Mouse (Mus musculus): Measurements from ENCODE around the gene Cstf3. TPM values are rescaled to one million over a fixed set of nuclear protein-coding genes. Genes with fewer than 3 reads are reported as not detected.

The Cstf3 gene
- total and polyA plus RNA-seq, 2 experiments from 2014 or later, result 10.0 to 61.2 TPM

- peaks cover 27% of the 10 kb centered on the region; the same call in 1 of the 2 replicates for H3K36me3 ChIP-seq (ENCODE audit: insufficient read depth, low read length)
- H3K4me2 ChIP-seq (ENCODE audit: low read depth, low read length), result no peak overlapping the region
- H3K4me1 ChIP-seq (ENCODE audit: insufficient read depth, low read length), result no peaks in the 10 kb centered on the region
- no peaks in the 10 kb centered on the region for H3K9me3 ChIP-seq (ENCODE audit: low read length)
- peak; percentile 93 for ATAC-seq
- no peaks in the 10 kb centered on the region for H3K27me3 ChIP-seq (ENCODE audit: insufficient read depth, low read length)
- H3K4me3 ChIP-seq (ENCODE audit: low read length), result no peak overlapping the region
- DNase-seq (ENCODE audit: low spot score), result peak; percentile 91
- H3K9ac ChIP-seq (replicated peaks; ENCODE audit: low read length), result no peak overlapping the region
- H3K27ac ChIP-seq, result no peak overlapping the region
- WGBS, result 7% methylated on average over 13 of the region's 13 CpGs
- TF ChIP-seq CTCF (IDR thresholded peaks at IDR 0.05; ENCODE audit: low read depth), result peak; percentile 99
Measured at GRCm38 (mm10) chr2:104685418-104685817, 95.1 kb downstream of the Cstf3 start.

- 69% methylated on average over 3 of the region's 3 CpGs for WGBS
- Histone ChIP-seq H3K9me3 (ENCODE audit: low read length) (no peaks in the 10 kb centered on the region), H3K9ac (replicated peaks; ENCODE audit: low read length) (no peak overlapping the region), H3K27ac (no peak overlapping the region), H3K4me3 (ENCODE audit: low read length) (no peak overlapping the region), H3K4me1 (ENCODE audit: insufficient read depth, low read length) (no peaks in the 10 kb centered on the region), H3K36me3 (ENCODE audit: insufficient read depth, low read length) (peaks cover 15% of the 10 kb centered on the region; the same call in 1 of the 2 replicates), H3K4me2 (ENCODE audit: low read depth, low read length) (no peak overlapping the region), H3K27me3 (ENCODE audit: insufficient read depth, low read length) (no peaks in the 10 kb centered on the region)
- TF ChIP-seq CTCF (IDR thresholded peaks at IDR 0.05; ENCODE audit: low read depth), result no peak
- no peak for DNase-seq (ENCODE audit: low spot score)
- ATAC-seq, result no peak
Measured at GRCm38 (mm10) chr2:104687261-104687660, 96.9 kb downstream of the Cstf3 start.

DNA sequence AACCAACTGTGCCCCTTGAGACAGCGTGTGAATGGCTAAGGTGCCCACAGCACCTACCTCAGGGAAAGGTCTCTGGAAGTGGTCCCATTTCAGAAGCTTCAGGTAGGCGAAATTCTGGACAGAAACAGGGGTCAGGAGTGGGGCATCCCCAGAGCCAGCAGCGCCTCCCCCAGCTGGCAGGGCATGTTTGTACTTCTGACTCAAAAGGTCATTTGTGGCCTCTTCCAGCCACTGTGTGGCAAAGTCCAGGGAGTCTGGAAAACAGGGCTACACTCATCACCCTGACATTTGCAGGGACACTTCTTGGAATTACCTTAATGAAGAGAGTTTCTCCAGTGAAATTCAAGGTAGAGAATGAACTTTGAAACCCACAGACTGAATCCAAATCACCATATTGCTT, 98.0 kb downstream of the Cstf3 start:
- H3K27ac ChIP-seq, result no peak overlapping the region
- H3K36me3 ChIP-seq (ENCODE audit: insufficient read depth, low read length), result peaks cover 15% of the 10 kb centered on the region; the same call in 1 of the 2 replicates
- WGBS, result 94% methylated on average over 3 of the region's 3 CpGs
- DNase-seq (ENCODE audit: low spot score), result no peak
- ATAC-seq, result no peak
- H3K9ac ChIP-seq (replicated peaks; ENCODE audit: low read length), result no peak overlapping the region
- no peak for TF ChIP-seq CTCF (IDR thresholded peaks at IDR 0.05; ENCODE audit: low read depth)
- H3K4me3 ChIP-seq (ENCODE audit: low read length), result no peak overlapping the region
- H3K27me3 ChIP-seq (ENCODE audit: insufficient read depth, low read length), result no peaks in the 10 kb centered on the region
- no peaks in the 10 kb centered on the region for H3K4me1 ChIP-seq (ENCODE audit: insufficient read depth, low read length)
- H3K4me2 ChIP-seq (ENCODE audit: low read depth, low read length), result no peak overlapping the region
- H3K9me3 ChIP-seq (ENCODE audit: low read length), result no peaks in the 10 kb centered on the region

DNA sequence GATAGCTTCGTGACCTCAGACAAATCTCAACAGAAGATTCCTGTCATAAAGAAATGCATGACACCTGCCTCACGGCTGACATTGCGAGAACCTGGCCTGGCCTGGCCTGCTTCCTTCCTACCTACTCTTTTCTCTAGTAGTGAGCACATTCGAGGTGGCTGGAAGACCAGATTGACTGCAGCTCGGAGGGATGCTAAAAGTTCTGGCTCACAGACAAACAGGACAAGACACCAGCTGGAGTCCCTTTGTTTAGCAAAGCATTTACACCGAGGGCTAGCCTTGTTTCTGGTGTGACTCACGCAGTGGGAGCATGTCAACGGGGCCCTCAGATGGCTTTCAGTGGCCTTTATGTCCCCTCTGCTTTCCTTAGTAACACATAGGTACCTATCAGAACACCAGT, 98.4 kb downstream of the Cstf3 start:
- Histone ChIP-seq H3K4me2 (ENCODE audit: low read depth, low read length) (no peak overlapping the region), H3K27ac (no peak overlapping the region), H3K9me3 (ENCODE audit: low read length) (no peaks in the 10 kb centered on the region), H3K36me3 (ENCODE audit: insufficient read depth, low read length) (peaks cover 12% of the 10 kb centered on the region; the same call in 1 of the 2 replicates), H3K9ac (replicated peaks; ENCODE audit: low read length) (no peak overlapping the region), H3K4me3 (ENCODE audit: low read length) (no peak overlapping the region), H3K27me3 (ENCODE audit: insufficient read depth, low read length) (no peaks in the 10 kb centered on the region), H3K4me1 (ENCODE audit: insufficient read depth, low read length) (no peaks in the 10 kb centered on the region)
- DNase-seq (ENCODE audit: low spot score) (no peak), ATAC-seq (no peak)
- 59% methylated on average over 8 of the region's 8 CpGs for WGBS
- no peak for TF ChIP-seq CTCF (IDR thresholded peaks at IDR 0.05; ENCODE audit: low read depth)

GRCm38 (mm10) chr2:104690720-104691119, 100.4 kb downstream of the Cstf3 start:
- ATAC-seq (no peak), DNase-seq (ENCODE audit: low spot score) (no peak)
- TF ChIP-seq CTCF (IDR thresholded peaks at IDR 0.05; ENCODE audit: low read depth), result no peak
- WGBS, result 82% methylated on average over 4 of the region's 4 CpGs
- Histone ChIP-seq H3K9ac (replicated peaks; ENCODE audit: low read length) (no peak overlapping the region), H3K27me3 (ENCODE audit: insufficient read depth, low read length) (no peaks in the 10 kb centered on the region), H3K9me3 (ENCODE audit: low read length) (no peaks in the 10 kb centered on the region), H3K4me3 (ENCODE audit: low read length) (no peak overlapping the region), H3K27ac (no peak overlapping the region), H3K4me2 (ENCODE audit: low read depth, low read length) (no peak overlapping the region), H3K36me3 (ENCODE audit: insufficient read depth, low read length) (0 out of 2 replicates have a peak, but pooled peaks cover 4% of the 10 kb centered on the region), H3K4me1 (ENCODE audit: insufficient read depth, low read length) (no peaks in the 10 kb centered on the region)

- DNase-seq (ENCODE audit: low spot score), result no peak
- H3K9me3 ChIP-seq (ENCODE audit: low read length), result no peaks in the 10 kb centered on the region
- H3K4me1 ChIP-seq (ENCODE audit: insufficient read depth, low read length), result no peaks in the 10 kb centered on the region
- H3K27me3 ChIP-seq (ENCODE audit: insufficient read depth, low read length), result no peaks in the 10 kb centered on the region
- TF ChIP-seq CTCF (IDR thresholded peaks at IDR 0.05; ENCODE audit: low read depth), result no peak
- no peak overlapping the region for H3K9ac ChIP-seq (replicated peaks; ENCODE audit: low read length)
- WGBS, result 50% methylated on average over 2 of the region's 2 CpGs
- no peak overlapping the region for H3K4me2 ChIP-seq (ENCODE audit: low read depth, low read length)
- H3K36me3 ChIP-seq (ENCODE audit: insufficient read depth, low read length), result peaks cover 7% of the 10 kb centered on the region; the same call in 1 of the 2 replicates
- H3K4me3 ChIP-seq (ENCODE audit: low read length), result no peak overlapping the region
- no peak for ATAC-seq
- H3K27ac ChIP-seq, result no peak overlapping the region
Measured at GRCm38 (mm10) chr2:104692551-104692950, 102.2 kb downstream of the Cstf3 start.

DNA sequence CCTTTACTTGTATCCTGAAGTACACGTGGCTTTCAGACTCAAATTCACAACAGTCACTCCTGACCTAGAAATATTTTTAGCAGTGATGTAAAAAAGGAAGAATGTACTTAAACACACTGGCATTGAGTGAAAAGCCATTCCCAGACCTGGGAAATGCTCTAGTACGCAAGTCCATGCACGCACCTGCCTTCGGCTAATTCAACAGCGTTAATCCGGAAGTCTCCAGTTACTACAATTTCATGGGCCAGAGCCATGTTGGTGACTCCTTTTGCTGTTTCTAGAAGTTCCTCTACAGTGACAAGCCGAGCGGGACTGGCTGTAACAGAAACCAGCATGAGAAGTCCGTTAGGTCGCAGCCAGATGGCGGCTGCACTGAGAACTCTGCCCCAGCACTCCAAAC, 109.3 kb downstream of the Cstf3 start:
- DNase-seq (ENCODE audit: low spot score) (no peak), ATAC-seq (no peak)
- Histone ChIP-seq H3K9ac (replicated peaks; ENCODE audit: low read length) (no peak overlapping the region), H3K9me3 (ENCODE audit: low read length) (no peaks in the 10 kb centered on the region), H3K36me3 (ENCODE audit: insufficient read depth, low read length) (peaks cover 8% of the 10 kb centered on the region; the same call in 1 of the 2 replicates), H3K27me3 (ENCODE audit: insufficient read depth, low read length) (no peaks in the 10 kb centered on the region), H3K4me3 (ENCODE audit: low read length) (no peak overlapping the region), H3K27ac (no peak overlapping the region), H3K4me2 (ENCODE audit: low read depth, low read length) (no peak overlapping the region), H3K4me1 (ENCODE audit: insufficient read depth, low read length) (no peaks in the 10 kb centered on the region)
- 88% methylated on average over 11 of the region's 11 CpGs for WGBS
- TF ChIP-seq CTCF (IDR thresholded peaks at IDR 0.05; ENCODE audit: low read depth), result no peak
